Mouse (Mus musculus) midbrain, embryonic 14.5 days (tissue): ENCODE data around the gene Zfp579. TPM values are rescaled to one million over a fixed set of nuclear protein-coding genes. Genes with fewer than 3 reads are reported as not detected.
A peak's percentile ranks its signal among the peaks of the same experiment; 100 is the strongest.

Experiments
- ATAC-seq: fragments of 200-750 bp; cut with Nextera tagmentation; 2 replicates; pipeline ENCODE4 v1.8.0; 2017; ENCODE audit warnings: moderate number of reproducible peaks, moderate library complexity; ENCODE audit not compliant: low FRiP score, low TSS enrichment
- DNase-seq: peaks from one replicate; pipeline ENCODE4 v3.0.0-alpha.2; 2015
- H3K27ac ChIP-seq: fragments of 300-500 bp; sonication (generic); replicated peaks from 2 replicates; pipeline ENCODE4 v1.5.1; 2014; ENCODE audit warnings: mild to moderate bottlenecking, low read depth, low read length, moderate library complexity
- H3K27me3 ChIP-seq: fragments of 300-500 bp; sonication (generic); 2 replicates; pipeline ENCODE4 v1.6.1; 2014; ENCODE audit warnings: low read length, control low read depth, mixed read lengths; ENCODE audit not compliant: control insufficient read depth, insufficient read depth
- H3K36me3 ChIP-seq: fragments of 300-500 bp; sonication (generic); 2 replicates; pipeline ENCODE4 v1.6.1; 2014; ENCODE audit warnings: low read length, control low read depth; ENCODE audit not compliant: control insufficient read depth, insufficient read depth
- H3K4me1 ChIP-seq: fragments of 300-500 bp; sonication (generic); 2 replicates; pipeline ENCODE4 v1.6.1; 2014; ENCODE audit warnings: mild to moderate bottlenecking, antibody characterized with exemption, low read length, control low read depth; ENCODE audit not compliant: control insufficient read depth, insufficient read depth
- H3K4me2 ChIP-seq: fragments of 300-500 bp; sonication (generic); 2 replicates; pipeline ENCODE4 v1.6.1; 2014; ENCODE audit warnings: mild to moderate bottlenecking, low read length, moderate library complexity
- H3K4me3 ChIP-seq: fragments of 300-500 bp; sonication (generic); replicated peaks from 2 replicates; pipeline ENCODE4 v1.5.1; 2014; ENCODE audit warnings: low read depth, low read length
- H3K9ac ChIP-seq: fragments of 300-500 bp; sonication (generic); replicated peaks from 2 replicates; pipeline ENCODE4 v1.6.1; 2014; ENCODE audit warnings: mild to moderate bottlenecking, low read length, moderate library complexity
- H3K9me3 ChIP-seq: fragments of 300-500 bp; sonication (generic); 2 replicates; pipeline ENCODE4 v1.6.1; 2016; ENCODE audit warnings: low read length, control low read depth, mixed read lengths; ENCODE audit not compliant: control insufficient read depth
- WGBS: fragments of 180-500 bp; shearing (Covaris S2); extraction: QIAGEN DNeasy Blood & Tissue Kit; methylation state at CpG from one replicate; pipeline ENCODE4 v1.1.7; 2014; 5-methylcytosine and 5-hydroxymethylcytosine counted together
- polyA plus RNA-seq: library from polyadenylated mRNA; unstranded; fragments of >200 nt; fragmentation: Nextera tagmentation; extraction: Ambion mirVana; gene quantifications from 2 replicates; pipeline ENCODE4 v1.2.1, GENCODE M21; 2014

Zfp579 gene
- polyA plus RNA-seq, 1 experiment from 2014 or later, result 69.3 TPM

DNA sequence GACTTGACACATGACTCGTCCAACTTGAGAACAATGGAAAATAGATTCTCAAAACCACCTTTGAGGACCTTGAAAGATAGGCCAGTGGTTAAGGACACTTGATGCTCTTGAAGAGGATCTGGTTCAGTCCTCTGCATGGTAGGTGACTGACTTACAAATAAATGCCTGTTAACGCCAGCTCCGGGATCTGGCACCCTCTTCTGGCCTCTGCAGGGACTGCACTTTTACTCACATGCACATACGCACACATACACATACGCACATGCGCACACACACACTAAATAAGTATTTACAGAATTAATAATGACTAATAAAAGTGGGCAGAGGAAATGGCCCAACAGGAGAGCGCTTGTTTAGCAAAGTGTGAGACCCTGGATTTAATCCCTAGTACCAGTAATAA lies 19.1 kb downstream of the Zfp579 start:
- H3K9me3 ChIP-seq, result no peaks in the 10 kb centered on the region
- no peak overlapping the region for H3K9ac ChIP-seq
- H3K36me3 ChIP-seq, result no peaks in the 10 kb centered on the region
- H3K27me3 ChIP-seq, result no peaks in the 10 kb centered on the region
- H3K27ac ChIP-seq, result no peak overlapping the region
- H3K4me2 ChIP-seq, result no peak overlapping the region
- H3K4me1 ChIP-seq, result no peaks in the 10 kb centered on the region
- WGBS, result 93% methylated on average over 7 of the region's 7 CpGs
- no peak for DNase-seq
- ATAC-seq, result no peak
- no peak overlapping the region for H3K4me3 ChIP-seq

DNA sequence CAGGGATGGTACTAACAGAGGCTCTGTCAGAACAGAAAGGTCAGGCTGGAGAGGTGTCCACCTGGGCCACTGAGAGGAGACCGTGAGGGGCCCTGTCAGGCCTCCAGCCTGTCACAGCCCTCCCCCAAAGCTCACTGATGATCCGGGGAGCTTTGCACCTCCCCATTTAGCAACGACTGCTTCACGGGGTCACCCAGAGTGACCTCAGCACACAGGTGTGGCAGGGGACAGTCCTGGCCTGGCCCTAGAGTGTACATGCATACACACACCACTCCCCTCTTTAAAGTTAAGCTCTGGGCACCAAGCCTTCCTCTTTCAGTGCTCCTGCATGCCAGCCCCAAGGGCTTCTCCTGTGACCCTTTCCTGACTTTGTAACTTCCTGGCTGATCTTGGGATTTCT lies 20.5 kb downstream of the Zfp579 start:
- Histone ChIP-seq H3K4me2 (no peak overlapping the region), H3K36me3 (no peaks in the 10 kb centered on the region), H3K27me3 (no peaks in the 10 kb centered on the region), H3K27ac (no peak overlapping the region), H3K4me1 (no peaks in the 10 kb centered on the region), H3K9me3 (no peaks in the 10 kb centered on the region), H3K4me3 (no peak overlapping the region), H3K9ac (no peak overlapping the region)
- 70% methylated on average over 4 of the region's 4 CpGs for WGBS
- DNase-seq, result no peak
- no peak for ATAC-seq

DNA sequence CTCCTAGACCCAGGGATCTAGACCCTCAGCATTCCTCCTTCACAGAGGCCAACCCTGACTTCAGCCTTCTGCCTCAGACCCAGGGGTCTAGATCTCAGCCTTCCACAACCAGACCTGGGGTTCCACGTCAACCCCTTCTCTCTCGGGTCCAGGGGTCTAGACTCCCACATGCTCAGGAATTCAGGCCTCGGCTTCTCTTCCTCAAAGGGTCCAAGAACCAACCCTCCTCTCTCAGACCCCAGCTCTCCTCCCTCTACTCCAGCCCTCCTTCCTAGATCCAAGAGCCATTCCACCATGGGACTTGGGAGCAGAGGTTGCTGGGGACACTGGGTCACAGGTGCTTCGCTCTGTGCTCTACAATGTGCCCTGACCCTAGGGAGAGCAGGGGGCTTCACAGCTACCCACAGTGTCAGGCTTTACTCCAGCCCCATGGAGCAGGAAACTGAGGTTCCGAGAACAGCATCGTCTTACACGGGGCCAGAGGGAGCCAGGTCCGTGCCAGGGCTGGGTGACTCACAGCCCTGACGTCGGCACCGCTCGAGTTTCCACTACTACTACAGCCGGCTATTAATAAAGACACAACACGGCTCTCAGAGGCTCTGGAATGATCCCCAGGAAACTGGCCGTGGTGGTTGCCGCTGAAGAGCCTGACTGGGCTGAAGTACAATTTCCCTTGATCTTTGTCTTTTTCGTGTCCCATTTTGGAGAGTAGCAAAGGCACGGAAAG lies 23.5 kb downstream of the Zfp579 start:
- no peak for DNase-seq
- no peak overlapping the region for H3K27ac ChIP-seq
- no peaks in the 10 kb centered on the region for H3K36me3 ChIP-seq
- H3K4me3 ChIP-seq, result no peak overlapping the region
- no peaks in the 10 kb centered on the region for H3K27me3 ChIP-seq
- no peak for ATAC-seq
- no peaks in the 10 kb centered on the region for H3K4me1 ChIP-seq
- H3K9me3 ChIP-seq, result no peaks in the 10 kb centered on the region
- H3K4me2 ChIP-seq, result no peak overlapping the region
- WGBS, result 80% methylated on average over 18 of the region's 18 CpGs
- H3K9ac ChIP-seq, result no peak overlapping the region

DNA sequence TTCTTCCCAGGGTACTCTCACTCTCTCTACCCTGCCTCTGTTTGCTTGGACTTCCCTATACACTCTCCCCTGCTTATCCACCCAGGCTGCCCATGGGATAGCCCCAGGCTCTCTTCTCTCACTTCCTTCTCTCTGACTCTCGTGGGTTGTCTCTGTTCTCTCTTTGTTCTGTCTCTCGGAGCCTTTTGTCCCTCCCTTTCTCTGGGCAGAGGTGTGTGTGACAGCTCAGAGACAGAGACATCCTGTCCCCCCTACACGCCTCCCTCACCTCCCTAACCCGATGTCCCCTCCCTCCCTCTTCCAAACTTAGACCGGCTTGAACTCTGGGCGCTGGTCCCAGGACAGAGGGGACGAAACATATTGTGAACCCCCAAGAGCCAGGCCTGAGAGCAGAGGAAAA lies 24.2 kb downstream of the Zfp579 start:
- ATAC-seq (no peak), DNase-seq (no peak)
- no peak overlapping the region for H3K4me2 ChIP-seq
- H3K27ac ChIP-seq, result no peak overlapping the region
- H3K9me3 ChIP-seq, result no peaks in the 10 kb centered on the region
- WGBS, result 29% methylated on average over 7 of the region's 7 CpGs
- no peaks in the 10 kb centered on the region for H3K36me3 ChIP-seq
- no peaks in the 10 kb centered on the region for H3K27me3 ChIP-seq
- no peak overlapping the region for H3K9ac ChIP-seq
- no peak overlapping the region for H3K4me3 ChIP-seq
- no peaks in the 10 kb centered on the region for H3K4me1 ChIP-seq

DNA sequence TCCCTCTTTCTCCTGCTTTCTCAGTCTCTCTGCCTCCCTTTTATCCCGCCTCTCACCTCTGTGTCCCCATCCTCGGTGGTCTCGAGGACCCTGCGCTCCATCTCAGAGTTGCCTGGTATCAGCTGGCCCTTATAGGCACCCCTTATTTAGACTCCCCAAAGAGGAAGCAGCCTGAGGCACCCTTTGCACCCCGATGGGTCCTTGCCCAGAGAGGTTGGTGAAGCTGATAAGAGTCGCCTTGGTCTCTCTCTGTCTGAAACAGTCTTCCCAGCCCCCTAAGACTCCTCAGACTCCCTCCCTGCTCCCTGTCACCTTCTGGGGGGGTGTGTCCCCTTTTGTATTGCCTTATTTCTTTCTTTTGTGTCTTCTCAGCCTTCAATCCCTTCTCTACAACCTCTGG lies 24.9 kb downstream of the Zfp579 start, which contains the start of gene Sbk3:
Gene Sbk3, minus strand, starts transcription at position 101 of the 400 bp plus-strand sequence.
- Histone ChIP-seq H3K27ac (no peak within 1 kb of the TSS), H3K27me3 (no peaks in the 10 kb centered on the region), H3K4me3 (no peak within 1 kb of the TSS), H3K9ac (no peak within 1 kb of the TSS), H3K9me3 (no peaks in the 10 kb centered on the region), H3K36me3 (no peaks in the 10 kb centered on the region), H3K4me1 (no peaks in the 10 kb centered on the region), H3K4me2 (no peak within 1 kb of the TSS)
- DNase-seq (no peak), ATAC-seq (no peak)
- WGBS, result 34% methylated on average over 6 of the region's 6 CpGs

DNA sequence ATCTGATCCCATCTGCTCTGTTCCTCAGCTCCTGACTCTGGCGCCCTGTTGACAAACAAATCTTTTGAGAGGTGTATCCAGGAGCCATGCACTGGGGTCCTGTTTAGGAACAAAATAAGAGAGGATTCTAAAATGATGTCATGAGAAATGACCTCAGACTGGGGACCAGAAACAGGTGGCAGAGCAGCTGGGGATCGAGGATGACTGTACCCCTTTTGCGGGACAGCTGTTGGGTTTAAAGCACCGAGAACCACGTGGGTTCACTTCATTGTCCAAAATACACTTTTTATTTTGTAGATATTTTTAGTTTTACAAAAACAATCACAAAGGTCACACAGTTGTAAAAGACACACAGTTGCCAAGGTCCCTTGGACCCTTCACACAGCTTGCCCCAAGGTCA lies 31.0 kb downstream of the Zfp579 start:
- ATAC-seq (no peak), DNase-seq (no peak)
- H3K36me3 ChIP-seq, result no peaks in the 10 kb centered on the region
- no peaks in the 10 kb centered on the region for H3K4me1 ChIP-seq
- H3K9me3 ChIP-seq, result no peaks in the 10 kb centered on the region
- no peaks in the 10 kb centered on the region for H3K27me3 ChIP-seq
- H3K4me3 ChIP-seq, result no peak overlapping the region
- H3K9ac ChIP-seq, result no peak overlapping the region
- WGBS, result 86% methylated on average over 5 of the region's 5 CpGs
- no peak overlapping the region for H3K4me2 ChIP-seq
- no peak overlapping the region for H3K27ac ChIP-seq

DNA sequence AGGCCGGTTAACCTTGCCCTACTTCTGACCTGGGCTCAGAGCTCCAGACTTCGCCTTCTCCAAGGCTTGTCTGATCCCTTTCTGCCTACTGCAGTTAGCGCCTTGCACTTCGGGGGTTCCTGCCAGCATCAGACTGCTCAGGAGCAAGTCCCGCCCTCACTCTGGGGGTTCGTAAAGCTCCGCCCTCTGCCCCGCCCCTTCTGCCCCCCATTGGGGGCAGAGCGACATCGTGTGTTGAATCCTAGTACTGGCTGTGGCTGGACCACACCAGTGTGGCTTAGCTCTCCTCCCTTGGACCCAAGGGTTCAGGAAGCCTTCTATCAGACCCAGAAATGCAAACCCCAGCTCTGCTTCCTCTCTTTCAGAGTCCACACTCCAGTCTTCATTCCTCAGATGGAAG lies 31.7 kb downstream of the Zfp579 start, which contains the start of gene Sbk2:
Gene Sbk2, minus strand, starts transcription at position 135 of the 400 bp plus-strand sequence.
- H3K9me3 ChIP-seq, result no peaks in the 10 kb centered on the region
- DNase-seq, result peak; percentile 76
- H3K27me3 ChIP-seq, result no peaks in the 10 kb centered on the region
- WGBS, result 7% methylated on average over 10 of the region's 10 CpGs
- no peak within 1 kb of the TSS for H3K9ac ChIP-seq
- no peaks in the 10 kb centered on the region for H3K4me1 ChIP-seq
- no peaks in the 10 kb centered on the region for H3K36me3 ChIP-seq
- H3K4me3 ChIP-seq, result no peak within 1 kb of the TSS
- no peak; the same call in 1 of the 2 replicates for ATAC-seq
- no peak within 1 kb of the TSS for H3K27ac ChIP-seq
- H3K4me2 ChIP-seq, result no peak within 1 kb of the TSS; the same call in 1 of the 2 replicates

DNA sequence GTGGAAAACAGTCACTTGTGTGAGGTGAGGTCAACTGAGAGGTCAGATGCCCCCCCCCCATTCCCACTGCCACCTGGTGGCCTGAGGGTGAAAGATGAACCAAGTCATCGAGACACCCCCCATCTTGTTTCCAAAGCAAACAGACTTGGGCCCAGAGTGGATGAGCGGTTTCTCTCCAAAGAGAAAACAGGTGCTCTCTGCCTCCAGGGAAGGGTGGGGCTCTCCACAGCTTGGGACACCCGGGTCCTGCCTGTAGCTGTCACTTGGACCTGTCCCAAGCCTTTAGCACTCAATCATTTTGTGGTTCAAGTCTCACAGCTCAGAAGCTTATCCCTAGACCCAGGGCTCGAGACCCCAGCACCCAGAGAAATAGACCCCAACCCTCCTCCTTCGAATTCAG lies 32.4 kb downstream of the Zfp579 start:
- DNase-seq (no peak), ATAC-seq (no peak)
- no peak overlapping the region for H3K27ac ChIP-seq
- no peaks in the 10 kb centered on the region for H3K4me1 ChIP-seq
- H3K27me3 ChIP-seq, result no peaks in the 10 kb centered on the region
- no peak overlapping the region for H3K9ac ChIP-seq
- 80% methylated on average over 5 of the region's 5 CpGs for WGBS
- H3K4me2 ChIP-seq, result no peak overlapping the region
- no peaks in the 10 kb centered on the region for H3K36me3 ChIP-seq
- H3K4me3 ChIP-seq, result no peak overlapping the region
- no peaks in the 10 kb centered on the region for H3K9me3 ChIP-seq

DNA sequence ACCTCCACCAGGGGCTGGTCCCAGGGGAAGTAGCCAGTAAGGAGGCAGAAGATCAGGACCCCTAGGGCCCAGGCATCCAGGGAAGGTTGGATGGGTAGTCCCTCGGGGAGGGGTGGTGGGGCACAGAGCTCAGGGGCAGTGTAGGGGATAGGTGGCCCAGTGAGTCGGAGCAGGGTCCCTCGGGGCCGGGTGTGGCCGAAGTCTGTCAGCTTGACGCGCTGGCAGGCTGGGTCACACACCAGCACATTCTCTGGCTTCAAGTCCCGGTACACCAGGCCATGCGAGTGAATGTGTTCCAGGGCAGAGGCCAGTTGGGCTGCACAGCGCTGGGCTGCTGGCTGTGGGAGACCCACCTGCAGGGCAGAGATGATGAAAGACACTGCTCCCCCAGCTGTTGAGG lies 38.6 kb downstream of the Zfp579 start:
- Histone ChIP-seq H3K4me2 (no peak overlapping the region), H3K9me3 (no peaks in the 10 kb centered on the region), H3K9ac (no peak overlapping the region), H3K4me1 (no peaks in the 10 kb centered on the region), H3K36me3 (no peaks in the 10 kb centered on the region), H3K27ac (no peak overlapping the region), H3K4me3 (no peak overlapping the region), H3K27me3 (no peaks in the 10 kb centered on the region)
- no peak for ATAC-seq
- no peak for DNase-seq
- WGBS, result 89% methylated on average over 10 of the region's 10 CpGs
